Mouse (Mus musculus) central nervous system, embryonic 11.5 days (tissue): Measurements from ENCODE around the gene Erlin1. TPM values are rescaled to one million over a fixed set of nuclear protein-coding genes. Genes with fewer than 3 reads are reported as not detected.

Experiments
- polyA plus RNA-seq: library from polyadenylated mRNA; depleted of rRNA; stranded (reverse); fragments of >200 nt; gene quantifications from 2 replicates; pipeline ENCODE4 v1.2.3, GENCODE M21; 2012; rRNA removed

The Erlin1 gene
- polyA plus RNA-seq: 19.7 and 22.0 TPM in 2 replicates

DNA sequence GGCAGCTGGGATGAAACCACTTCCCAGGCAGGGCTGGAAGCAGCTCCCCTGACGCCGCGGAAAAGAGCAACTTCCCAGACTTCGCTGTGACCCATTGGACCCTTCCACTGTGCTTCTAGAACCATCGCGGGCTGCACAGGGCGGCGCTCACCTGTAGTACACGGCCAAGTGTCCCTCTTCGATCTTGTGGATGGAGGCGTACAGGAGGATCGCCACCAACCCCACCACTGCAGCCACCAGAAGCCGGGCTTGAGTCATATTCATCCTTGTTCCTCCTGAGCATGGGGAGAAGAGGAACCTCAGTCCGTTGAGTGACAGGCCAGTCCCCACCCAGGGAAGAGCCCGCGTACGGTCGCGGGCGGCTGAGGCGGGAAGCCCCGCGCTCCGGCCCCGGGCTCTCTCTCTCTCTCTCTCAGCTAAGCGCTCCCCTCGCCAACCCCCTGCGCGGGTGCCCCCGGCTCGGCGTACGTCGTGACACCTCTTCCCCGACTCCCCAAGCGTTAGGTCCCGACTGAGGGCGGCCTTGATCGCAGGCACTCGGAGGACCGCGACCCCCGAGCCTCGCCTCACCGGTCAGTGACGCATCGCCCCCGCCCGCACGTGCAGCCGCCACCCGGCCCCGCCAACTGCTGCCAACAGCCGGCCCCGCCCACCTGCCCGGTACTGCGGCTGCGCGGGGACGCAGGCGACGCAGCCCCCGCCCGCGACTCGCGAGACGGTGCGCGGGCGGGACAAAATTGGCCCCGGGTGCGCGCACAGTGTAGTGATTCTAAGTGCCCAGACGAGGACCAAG lies at the start of gene Erlin1:
Erlin1 (minus strand) TSS at position 665 of the 793 bp plus-strand sequence.

DNA sequence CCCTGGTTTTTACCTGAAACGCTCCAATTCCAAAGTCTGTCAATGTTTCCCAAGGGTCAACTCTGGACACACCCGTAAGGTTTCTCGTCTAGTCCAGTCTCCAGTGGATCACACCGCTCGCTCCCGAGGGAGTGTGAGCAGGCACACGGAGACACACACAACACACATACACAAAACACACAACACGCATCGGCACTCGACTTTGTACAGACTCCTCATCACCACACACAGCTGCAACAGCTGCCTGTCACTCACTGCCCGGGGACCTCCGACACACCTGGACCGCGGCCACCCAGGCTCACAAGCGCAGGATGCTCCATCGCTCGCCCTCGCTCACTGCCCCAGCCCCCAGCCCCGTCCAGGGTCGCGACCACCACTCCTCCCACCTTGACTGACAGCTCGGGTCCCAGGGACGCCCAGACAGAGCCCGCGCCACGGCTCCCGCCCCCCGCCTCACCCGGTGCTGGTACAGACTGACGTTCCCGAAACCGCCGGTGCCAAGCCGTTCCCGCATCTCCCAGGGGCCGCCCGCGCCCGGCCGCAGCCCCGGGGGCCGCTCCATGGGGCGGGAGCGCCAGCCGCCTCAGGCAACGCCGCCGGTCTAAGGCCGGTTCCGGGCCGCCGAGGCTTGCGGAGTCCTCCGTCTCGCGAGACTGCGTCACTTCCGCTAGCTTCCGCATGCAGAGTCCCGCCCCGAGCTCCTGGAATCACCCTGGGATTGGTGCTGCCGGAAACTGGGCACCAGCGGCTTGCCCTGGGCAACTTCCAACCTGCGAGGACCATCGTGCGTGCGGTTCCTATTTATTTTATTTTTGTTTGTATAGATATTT lies 37.5 kb upstream of the Erlin1 start, which contains the start of gene Chuk:
Chuk (minus strand) TSS at position 650 of the 830 bp plus-strand sequence.

DNA sequence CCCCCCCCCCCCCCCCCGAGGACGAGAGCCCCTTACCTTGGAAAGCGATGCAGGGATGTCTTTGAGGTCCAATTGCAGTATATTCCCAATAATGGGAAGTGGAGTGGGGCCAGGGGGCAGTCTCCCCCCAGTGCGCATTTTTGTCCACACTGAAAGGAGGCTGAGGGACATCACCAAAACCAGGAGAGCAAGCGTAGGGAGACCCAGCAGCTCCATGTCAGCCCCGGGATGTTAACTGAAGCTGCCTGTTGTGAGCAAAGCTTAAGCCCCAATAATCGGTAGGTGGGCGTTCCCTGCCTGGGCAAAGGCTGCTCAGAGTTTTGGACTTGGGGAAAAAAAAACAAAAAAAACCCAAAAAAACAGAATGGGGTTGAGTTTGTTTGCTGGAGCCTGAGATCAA lies 40.6 kb downstream of the Erlin1 start, which contains the start of gene Cyp2c23:
Cyp2c23 (minus strand) TSS at position 237 of the 400 bp plus-strand sequence.

DNA sequence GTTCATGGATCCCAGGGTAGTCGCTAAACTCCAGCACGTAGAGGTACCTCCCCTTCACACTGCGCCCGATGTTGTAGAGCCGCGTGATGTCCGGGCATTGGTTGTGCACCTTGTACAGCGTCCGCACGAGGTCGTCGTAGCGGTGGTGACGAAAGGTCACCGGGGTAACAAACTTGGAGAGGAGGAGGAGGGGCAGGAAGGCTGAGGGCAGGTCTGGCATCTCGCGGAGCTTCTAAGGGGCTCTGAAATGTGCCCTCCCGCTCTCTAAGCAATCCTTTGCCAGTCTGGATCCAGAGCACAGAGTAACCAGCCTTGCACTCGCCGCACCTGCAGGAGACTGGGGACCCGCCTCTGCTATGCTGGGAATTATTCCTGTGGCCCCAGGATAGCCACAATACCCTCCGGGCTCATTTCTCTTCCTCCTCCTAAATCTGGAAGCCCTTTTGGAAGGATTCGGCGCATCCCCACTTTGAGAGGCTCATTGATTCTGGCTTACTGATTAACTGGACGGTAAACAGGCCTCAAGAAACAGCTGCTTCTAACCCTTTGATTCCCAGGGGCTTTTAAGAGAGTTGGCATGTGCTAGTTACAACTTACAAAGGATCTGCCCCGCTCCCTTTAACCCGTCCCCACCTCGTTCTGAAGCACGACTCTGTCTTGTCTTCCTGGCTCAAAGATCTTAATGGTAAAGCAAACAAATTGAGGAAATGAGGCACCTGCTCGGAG lies 83.4 kb downstream of the Erlin1 start, which contains the start of gene Cpn1:
Cpn1 (minus strand) TSS at position 488 of the 726 bp plus-strand sequence.

Other genes with a start within 250 kb of the Erlin1 start
- gene Dnmbp, start 129.6 kb downstream of the Erlin1 start, polyA plus RNA-seq: 18.2 and 24.8 TPM in 2 replicates
- 1.8 and 2.4 TPM in 2 replicates for gene Cpn1, start 83.2 kb downstream of the Erlin1 start, polyA plus RNA-seq
- 0.06 and 0.36 TPM in 2 replicates for gene Cyp2c23, start 40.6 kb downstream of the Erlin1 start, polyA plus RNA-seq
- 85.1 and 102 TPM in 2 replicates for gene Chuk, start 37.7 kb upstream of the Erlin1 start, polyA plus RNA-seq
- gene Cwf19l1, start 66.1 kb upstream of the Erlin1 start, polyA plus RNA-seq: 26.6 and 31.4 TPM in 2 replicates
- 86.4 and 96.2 TPM in 2 replicates for gene Bloc1s2, start 76.7 kb upstream of the Erlin1 start, polyA plus RNA-seq
- 0.13 and 0.37 TPM in 2 replicates for gene Pkd2l1, start 122.7 kb upstream of the Erlin1 start, polyA plus RNA-seq
- gene Scd3, start 133.5 kb upstream of the Erlin1 start, polyA plus RNA-seq: 0.28 and 0.50 TPM in 2 replicates
- gene Scd2, start 223.9 kb upstream of the Erlin1 start, polyA plus RNA-seq: 314 and 359 TPM in 2 replicates